Comparison of ENCODE assay signal across 26 mouse cellular contexts in the genomic region with DNA sequence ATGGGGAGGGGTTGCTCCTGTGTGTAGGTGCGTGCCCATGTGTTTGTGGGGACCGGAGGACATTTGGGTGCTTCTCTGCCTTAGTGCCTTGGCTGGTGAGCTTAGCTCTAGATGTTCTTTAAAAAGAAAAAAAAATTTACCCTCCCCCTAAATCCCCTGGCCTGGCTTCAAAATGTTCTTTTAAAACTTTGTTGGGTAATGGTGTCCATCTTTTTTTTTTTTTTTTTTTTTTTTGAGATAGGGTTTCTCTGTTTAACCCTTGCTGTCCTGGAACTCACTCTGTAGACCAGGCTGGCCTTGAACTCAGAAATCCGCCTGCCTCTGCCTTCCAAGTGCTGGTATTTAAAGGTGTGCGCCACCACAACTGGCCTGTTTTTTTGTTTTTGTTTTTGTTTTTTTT. TPM values are rescaled to one million over a fixed set of nuclear protein-coding genes. Genes with fewer than 3 reads are reported as not detected.
DNase-seq lines count a peak whose midpoint lies in the region; ATAC-seq and TF ChIP-seq lines count a peak whose summit lies in the region.
"Had no signal": no experiment of that assay in that cellular context is flagged by ENCODE, and none has a peak within 500 bp of the region (broad histone marks: within the 10 kb centered on the region; RNA-seq: fewer than 3 reads in every experiment).

No protein-coding gene starts in this region.

- H3K9me3 ChIP-seq in hindbrain, embryonic 13.5 days, result no peaks in the 10 kb centered on the region
- H3K9me3 ChIP-seq in hindbrain, embryonic 16.5 days (ENCODE audit: control insufficient read depth, low read length), result no peaks in the 10 kb centered on the region
- H3K9me3 ChIP-seq in lung, embryonic 15.5 days, result no peaks in the 10 kb centered on the region
- no peaks in the 10 kb centered on the region for H3K9me3 ChIP-seq in liver, embryonic 16.5 days (replicated peaks; ENCODE audit: control insufficient read depth, low read length)
- H3K9me3 ChIP-seq: embryonic facial prominence, embryonic 13.5 days; midbrain, embryonic 12.5 days had no signal

- peaks cover 3% of the 10 kb centered on the region; the same call in 1 of the 2 replicates for H3K36me3 ChIP-seq in hindbrain, embryonic 13.5 days
- no peaks in the 10 kb centered on the region for H3K36me3 ChIP-seq in hindbrain, embryonic 16.5 days (ENCODE audit: control insufficient read depth, insufficient read depth, low read length)
- no peaks in the 10 kb centered on the region for H3K36me3 ChIP-seq in lung, embryonic 15.5 days
- no peaks in the 10 kb centered on the region for H3K36me3 ChIP-seq in liver, embryonic 16.5 days (ENCODE audit: control insufficient read depth, insufficient read depth)
- H3K36me3 ChIP-seq in thymus, adult 2 months (ENCODE audit: control insufficient read depth, insufficient read depth, low read length), result no peaks in the 10 kb centered on the region

- 89% methylated on average over 4 of the region's 4 CpGs for WGBS in hindbrain, embryonic 13.5 days
- 96% methylated on average over 4 of the region's 4 CpGs for WGBS in hindbrain, embryonic 16.5 days
- WGBS in lung, embryonic 15.5 days, result 74% methylated on average over 4 of the region's 4 CpGs
- WGBS in liver, embryonic 16.5 days (ENCODE audit: insufficient replicate concordance), result 77% methylated on average over 4 of the region's 4 CpGs
- WGBS in thymus, adult 2 months, result 92% methylated on average over 4 of the region's 4 CpGs

- peak overlapping the region; percentile 44; the same call in 1 of the 2 replicates for H3K9ac ChIP-seq in hindbrain, embryonic 13.5 days
- H3K9ac ChIP-seq in hindbrain, embryonic 16.5 days (ENCODE audit: low read depth, low read length), result no peak overlapping the region
- H3K9ac ChIP-seq in lung, embryonic 15.5 days, result no peak overlapping the region
- H3K9ac ChIP-seq in liver, embryonic 16.5 days (ENCODE audit: low read depth, low read length), result peak overlapping the region; percentile 87; the same call in 1 of the 2 replicates
- H3K9ac ChIP-seq: midbrain, embryonic 12.5 days had no signal

- TF ChIP-seq POLR2A in thymus, adult 2 months (IDR thresholded peaks at IDR 0.05; ENCODE audit: control insufficient read depth, extremely low read depth, insufficient read depth, low read length, poor library complexity), result no peak

- H3K4me3 ChIP-seq in hindbrain, embryonic 13.5 days, result no peak overlapping the region
- H3K4me3 ChIP-seq in hindbrain, embryonic 16.5 days (ENCODE audit: low read length), result no peak overlapping the region
- no peak overlapping the region for H3K4me3 ChIP-seq in lung, embryonic 15.5 days
- no peak overlapping the region for H3K4me3 ChIP-seq in liver, embryonic 16.5 days (ENCODE audit: low read depth, low read length)
- no peak overlapping the region for H3K4me3 ChIP-seq in thymus, adult 2 months (ENCODE audit: control insufficient read depth, insufficient read depth, low read length)
- H3K4me3 ChIP-seq: embryonic facial prominence, embryonic 13.5 days; gastrocnemius, adult 2 months; layer of hippocampus, adult 2 months; midbrain, embryonic 12.5 days had no signal

- no peak overlapping the region for H3K27ac ChIP-seq in hindbrain, embryonic 13.5 days
- H3K27ac ChIP-seq in hindbrain, embryonic 16.5 days (ENCODE audit: low read depth, low read length), result no peak overlapping the region
- H3K27ac ChIP-seq in lung, embryonic 15.5 days, result no peak overlapping the region
- peak overlapping the region; percentile 75 for H3K27ac ChIP-seq in liver, embryonic 16.5 days (ENCODE audit: low read length)
- no peak overlapping the region for H3K27ac ChIP-seq in thymus, adult 2 months (ENCODE audit: control insufficient read depth, insufficient read depth, low read length)
- H3K27ac ChIP-seq: embryonic facial prominence, embryonic 13.5 days; hindbrain, postnatal 0 days; layer of hippocampus, adult 2 months; midbrain, embryonic 12.5 days had no signal

- ATAC-seq in hindbrain, embryonic 13.5 days (ENCODE audit: low FRiP score), result no peak
- ATAC-seq in hindbrain, embryonic 16.5 days, result no peak
- ATAC-seq in lung, embryonic 15.5 days (ENCODE audit: borderline replicate concordance, extremely low read depth, low FRiP score, low TSS enrichment), result no peak
- ATAC-seq in liver, embryonic 16.5 days (ENCODE audit: low read depth), result no peak
- ATAC-seq: forebrain, embryonic 14.5 days; hindbrain, postnatal 0 days; intestine, embryonic 16.5 days; lung, postnatal 0 days had no signal

- TF ChIP-seq CTCF in thymus, adult 2 months (IDR thresholded peaks at IDR 0.05; ENCODE audit: borderline replicate concordance, control insufficient read depth, extremely low read depth, insufficient read depth, low read length, poor library complexity), result no peak

- no peak for DNase-seq in lung, adult 18-20 months
- DNase-seq in adipocyte (ENCODE audit: low spot score), result peak; percentile 41
- no peak for DNase-seq in thymus, adult 2 months
- DNase-seq in cerebellum, adult 8-10 months, result no peak
- DNase-seq: adrenal gland, postnatal 14 days; cerebellum, adult 2 months; cerebellum, postnatal 36 days; embryo, embryonic 11 days; gastrocnemius, adult 2 months; kidney, postnatal 14 days; right cerebral cortex, postnatal 25 days; spleen, adult 18-20 months; thymus, postnatal 14 days had no signal

- no peak overlapping the region for H3K4me2 ChIP-seq in hindbrain, embryonic 13.5 days
- no peak overlapping the region for H3K4me2 ChIP-seq in hindbrain, embryonic 16.5 days (ENCODE audit: low read length)
- 0 out of 2 replicates have a peak overlapping the region, but pooled peaks have one; percentile 5 for H3K4me2 ChIP-seq in lung, embryonic 15.5 days
- H3K4me2 ChIP-seq in liver, embryonic 16.5 days (ENCODE audit: low read depth, low read length), result peak overlapping the region; percentile 93
- H3K4me2 ChIP-seq: embryonic facial prominence, embryonic 13.5 days; midbrain, embryonic 12.5 days had no signal

- H3K27me3 ChIP-seq in hindbrain, embryonic 13.5 days, result no peaks in the 10 kb centered on the region
- no peaks in the 10 kb centered on the region for H3K27me3 ChIP-seq in hindbrain, embryonic 16.5 days (replicated peaks; ENCODE audit: control insufficient read depth, insufficient read depth, low read length)
- H3K27me3 ChIP-seq in lung, embryonic 15.5 days, result no peaks in the 10 kb centered on the region
- H3K27me3 ChIP-seq in liver, embryonic 16.5 days (ENCODE audit: control insufficient read depth, insufficient read depth, low read depth, low read length), result no peaks in the 10 kb centered on the region
- H3K27me3 ChIP-seq in thymus, adult 2 months (ENCODE audit: control insufficient read depth, insufficient read depth, low read length), result no peaks in the 10 kb centered on the region
- H3K27me3 ChIP-seq: embryonic facial prominence, embryonic 13.5 days; midbrain, embryonic 12.5 days had no signal

- peaks cover 54% of the 10 kb centered on the region for H3K4me1 ChIP-seq in hindbrain, embryonic 13.5 days (replicated peaks)
- H3K4me1 ChIP-seq in hindbrain, embryonic 16.5 days (ENCODE audit: control insufficient read depth, insufficient read depth, low read depth, low read length), result peaks cover 38% of the 10 kb centered on the region
- H3K4me1 ChIP-seq in lung, embryonic 15.5 days, result peaks cover 57% of the 10 kb centered on the region
- H3K4me1 ChIP-seq in liver, embryonic 16.5 days (ENCODE audit: control insufficient read depth, low read depth, low read length), result peaks cover 74% of the 10 kb centered on the region
- H3K4me1 ChIP-seq in thymus, adult 2 months (replicated peaks; ENCODE audit: control insufficient read depth, insufficient read depth, low read length), result peaks cover 20% of the 10 kb centered on the region

RNA-seq across cellular contexts. Expression of a gene that starts 4.7 kb away (rescaled TPM):
- polyA plus RNA-seq in hindbrain, embryonic 13.5 days (2015; fragmentation: Nextera tagmentation; extraction: Ambion mirVana), result 1.9 and 4.1 TPM in 2 replicates
- polyA plus RNA-seq in hindbrain, embryonic 16.5 days (2015; fragmentation: Nextera tagmentation; extraction: Ambion mirVana), result 9.8 and 12.4 TPM in 2 replicates
- polyA plus RNA-seq in lung, embryonic 15.5 days (2015; fragmentation: Nextera tagmentation; extraction: Ambion mirVana), result 5.5 TPM in 1 of 2 replicates, not detected in the other
- polyA plus RNA-seq in liver, embryonic 16.5 days (2015; fragmentation: Nextera tagmentation; extraction: Ambion mirVana), result 1.4 and 2.0 TPM in 2 replicates
- polyA plus RNA-seq in thymus, adult 2 months (2012; rRNA removed), result 89.2 and 103 TPM in 2 replicates
- polyA plus RNA-seq: embryonic facial prominence, embryonic 13.5 days; heart, postnatal 0 days; hindbrain, postnatal 0 days; limb, embryonic 11.5 days; lung, postnatal 0 days; midbrain, embryonic 12.5 days had no signal

RNA-seq across cellular contexts. Expression of a gene that starts 5.1 kb away (rescaled TPM):
- 123 and 126 TPM in 2 replicates for polyA plus RNA-seq in hindbrain, embryonic 13.5 days (2015; fragmentation: Nextera tagmentation; extraction: Ambion mirVana)
- 120 and 152 TPM in 2 replicates for polyA plus RNA-seq in hindbrain, embryonic 16.5 days (2015; fragmentation: Nextera tagmentation; extraction: Ambion mirVana)
- 132 and 135 TPM in 2 replicates for polyA plus RNA-seq in lung, embryonic 15.5 days (2015; fragmentation: Nextera tagmentation; extraction: Ambion mirVana)
- polyA plus RNA-seq in liver, embryonic 16.5 days (2015; fragmentation: Nextera tagmentation; extraction: Ambion mirVana), result 66.7 and 75.7 TPM in 2 replicates
- polyA plus RNA-seq in thymus, adult 2 months (2012; rRNA removed), result 126 and 149 TPM in 2 replicates

RNA-seq across cellular contexts. Expression of a gene that starts 53.2 kb away (rescaled TPM):
- polyA plus RNA-seq in hindbrain, embryonic 13.5 days (2015; fragmentation: Nextera tagmentation; extraction: Ambion mirVana), result 14.6 and 14.8 TPM in 2 replicates
- polyA plus RNA-seq in hindbrain, embryonic 16.5 days (2015; fragmentation: Nextera tagmentation; extraction: Ambion mirVana), result 20.3 and 20.5 TPM in 2 replicates
- 13.7 and 14.7 TPM in 2 replicates for polyA plus RNA-seq in lung, embryonic 15.5 days (2015; fragmentation: Nextera tagmentation; extraction: Ambion mirVana)
- 4.3 and 4.4 TPM in 2 replicates for polyA plus RNA-seq in liver, embryonic 16.5 days (2015; fragmentation: Nextera tagmentation; extraction: Ambion mirVana)
- polyA plus RNA-seq in thymus, adult 2 months (2012; rRNA removed), result 41.8 and 51.0 TPM in 2 replicates

Comparison
In these comparisons a context has a peak if more than half of its experiments do, and no peak if none do; other contexts are left out.
1. H3K9ac ChIP-seq: peak in hindbrain, embryonic 13.5 days (single experiment) and liver, embryonic 16.5 days (single experiment); none in hindbrain, embryonic 16.5 days (single experiment) and lung, embryonic 15.5 days (single experiment).
2. H3K4me2 ChIP-seq: peak in lung, embryonic 15.5 days (single experiment) and liver, embryonic 16.5 days (single experiment); none in hindbrain, embryonic 13.5 days (single experiment) and hindbrain, embryonic 16.5 days (single experiment).